Mouse (Mus musculus): ENCODE data around the gene Cep55. TPM values are rescaled to one million over a fixed set of nuclear protein-coding genes. Genes with fewer than 3 reads are reported as not detected.

The Cep55 gene
- polyA plus RNA-seq, 1 experiment = 11.7 TPM

DNA sequence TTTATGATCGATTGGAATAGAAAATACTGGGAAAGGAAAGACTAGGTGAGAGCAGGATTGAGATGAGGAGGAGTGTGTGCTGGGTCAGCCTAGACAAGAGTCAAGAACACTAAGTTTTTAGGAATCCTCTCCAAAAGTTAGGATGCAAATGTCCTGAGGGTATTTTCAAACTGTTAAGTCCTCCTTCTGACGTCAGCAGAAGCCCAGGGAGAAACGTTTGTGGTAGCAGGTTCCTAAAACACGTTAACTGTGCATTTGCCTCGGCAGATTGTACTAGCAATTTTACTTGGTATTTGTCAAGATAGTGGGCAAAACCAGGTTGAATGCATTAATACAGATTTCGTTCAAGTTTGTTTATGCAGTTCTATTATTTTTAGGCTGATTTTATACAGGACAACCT, 987 bp downstream of the Cep55 start:
- TF ChIP-seq CTCF (IDR thresholded peaks at IDR 0.05; ENCODE audit: control insufficient read depth, insufficient read depth, insufficient read length) (no peak), MAX (IDR thresholded peaks at IDR 0.05) (no peak), FOSL1 (IDR thresholded peaks at IDR 0.05; ENCODE audit: insufficient read depth, low read length, poor library complexity, severe bottlenecking) (no peak), MYOD1 (IDR thresholded peaks at IDR 0.05; ENCODE audit: control insufficient read depth, insufficient read length, low read depth) (no peak), USF1 (IDR thresholded peaks at IDR 0.05; ENCODE audit: low read depth) (no peak), CEBPB (IDR thresholded peaks at IDR 0.05; ENCODE audit: low read depth) (no peak), MYOG (IDR thresholded peaks at IDR 0.05; ENCODE audit: control insufficient read depth, extremely low read depth, insufficient read length) (no peak)
- no peaks in the 10 kb centered on the region for H3K27me3 ChIP-seq (ENCODE audit: control insufficient read depth, insufficient read depth, insufficient read length)
- peak overlapping the region; percentile 89 for H3K4me3 ChIP-seq (ENCODE audit: insufficient read depth, poor library complexity, severe bottlenecking)
- peaks cover 19% of the 10 kb centered on the region for H3K79me3 ChIP-seq (ENCODE audit: low read depth)
- peaks cover 39% of the 10 kb centered on the region for H3K36me3 ChIP-seq (ENCODE audit: control insufficient read depth, insufficient read depth)
- H3K79me2 ChIP-seq (ENCODE audit: control insufficient read depth, insufficient read depth) = peaks cover 40% of the 10 kb centered on the region
- peak overlapping the region; percentile 41 for H3ac ChIP-seq (ENCODE audit: control insufficient read depth, insufficient read length, low read depth)

DNA sequence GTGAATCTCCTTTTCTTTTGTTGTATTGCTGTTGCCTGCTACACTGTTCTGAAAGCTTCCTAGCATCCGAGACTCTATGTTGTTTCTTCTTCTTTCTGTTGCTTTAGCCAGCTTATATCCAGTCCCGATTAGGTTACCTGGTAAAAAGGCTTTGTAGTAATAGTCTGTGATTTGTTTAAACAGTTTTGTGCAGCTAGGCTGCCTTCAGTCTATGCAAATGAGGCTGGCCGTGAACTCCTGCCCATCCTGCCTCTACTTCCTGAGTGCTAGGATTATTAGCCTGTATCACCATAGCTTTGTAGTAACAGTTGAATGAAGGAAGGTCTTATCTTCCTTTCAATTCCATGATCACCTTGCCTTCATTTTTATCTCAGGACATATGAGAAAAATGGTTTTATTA, 1.5 kb downstream of the Cep55 start:
- Histone ChIP-seq H3K27me3 (ENCODE audit: control insufficient read depth, insufficient read depth, insufficient read length) (no peaks in the 10 kb centered on the region), H3ac (ENCODE audit: control insufficient read depth, insufficient read length, low read depth) (no peak overlapping the region), H3K4me3 (ENCODE audit: insufficient read depth, poor library complexity, severe bottlenecking) (no peak overlapping the region), H3K79me3 (ENCODE audit: low read depth) (peaks cover 19% of the 10 kb centered on the region), H3K79me2 (ENCODE audit: control insufficient read depth, insufficient read depth) (peaks cover 40% of the 10 kb centered on the region), H3K36me3 (ENCODE audit: control insufficient read depth, insufficient read depth) (peaks cover 43% of the 10 kb centered on the region)
- TF ChIP-seq MYOD1 (IDR thresholded peaks at IDR 0.05; ENCODE audit: control insufficient read depth, insufficient read length, low read depth) (no peak), MAX (IDR thresholded peaks at IDR 0.05) (no peak), FOSL1 (IDR thresholded peaks at IDR 0.05; ENCODE audit: insufficient read depth, low read length, poor library complexity, severe bottlenecking) (no peak), CTCF (IDR thresholded peaks at IDR 0.05; ENCODE audit: control insufficient read depth, insufficient read depth, insufficient read length) (no peak), MYOG (IDR thresholded peaks at IDR 0.05; ENCODE audit: control insufficient read depth, extremely low read depth, insufficient read length) (no peak), CEBPB (IDR thresholded peaks at IDR 0.05; ENCODE audit: low read depth) (no peak), USF1 (IDR thresholded peaks at IDR 0.05; ENCODE audit: low read depth) (no peak)

DNA sequence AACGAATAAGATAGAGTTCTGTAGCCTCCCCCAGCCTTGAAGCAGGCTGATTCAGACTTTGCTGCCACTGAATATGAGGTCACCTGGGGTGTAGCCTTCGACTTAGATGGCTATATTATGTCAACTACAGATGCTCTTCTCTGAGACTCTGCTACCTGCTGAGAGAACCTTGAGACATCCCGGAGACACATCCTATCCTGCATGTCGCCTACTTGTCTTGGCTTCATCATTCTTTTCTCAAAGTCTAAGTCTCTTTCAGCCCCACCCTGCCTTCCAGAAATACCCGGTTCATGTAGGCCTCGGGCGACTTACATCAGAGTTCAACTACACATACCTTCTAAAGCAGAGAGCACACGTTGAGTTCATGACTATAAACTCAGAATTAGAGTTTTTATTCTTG, 2.1 kb downstream of the Cep55 start:
- peaks cover 40% of the 10 kb centered on the region for H3K79me2 ChIP-seq (ENCODE audit: control insufficient read depth, insufficient read depth)
- no peak overlapping the region for H3K4me3 ChIP-seq (ENCODE audit: insufficient read depth, poor library complexity, severe bottlenecking)
- no peaks in the 10 kb centered on the region for H3K27me3 ChIP-seq (ENCODE audit: control insufficient read depth, insufficient read depth, insufficient read length)
- no peak overlapping the region for H3ac ChIP-seq (ENCODE audit: control insufficient read depth, insufficient read length, low read depth)
- H3K79me3 ChIP-seq (ENCODE audit: low read depth) = peaks cover 19% of the 10 kb centered on the region
- TF ChIP-seq MYOG (IDR thresholded peaks at IDR 0.05; ENCODE audit: control insufficient read depth, extremely low read depth, insufficient read length) (no peak), CEBPB (IDR thresholded peaks at IDR 0.05; ENCODE audit: low read depth) (no peak), USF1 (IDR thresholded peaks at IDR 0.05; ENCODE audit: low read depth) (no peak), MYOD1 (IDR thresholded peaks at IDR 0.05; ENCODE audit: control insufficient read depth, insufficient read length, low read depth) (no peak), MAX (IDR thresholded peaks at IDR 0.05) (no peak), CTCF (IDR thresholded peaks at IDR 0.05; ENCODE audit: control insufficient read depth, insufficient read depth, insufficient read length) (no peak), FOSL1 (IDR thresholded peaks at IDR 0.05; ENCODE audit: insufficient read depth, low read length, poor library complexity, severe bottlenecking) (no peak)
- H3K36me3 ChIP-seq (ENCODE audit: control insufficient read depth, insufficient read depth) = peaks cover 50% of the 10 kb centered on the region

DNA sequence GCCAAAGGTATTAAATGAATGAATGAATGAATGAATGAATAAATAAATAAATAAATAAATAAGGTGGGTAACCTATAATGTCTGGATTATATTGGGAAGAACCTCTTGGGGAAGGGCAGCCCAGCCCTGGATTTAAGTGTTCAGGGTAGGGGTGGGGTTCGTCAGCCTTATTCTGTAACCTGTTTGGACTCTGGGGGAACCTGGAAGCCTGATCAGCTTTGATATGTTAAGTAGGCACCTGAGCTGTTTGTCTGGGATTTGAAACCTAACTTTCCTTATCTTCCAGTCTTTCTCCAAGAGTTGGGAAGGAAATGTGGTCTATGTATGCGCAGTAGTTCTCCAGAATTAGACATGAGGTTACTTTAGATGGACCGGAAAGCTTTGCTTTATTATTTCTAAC, 8.4 kb downstream of the Cep55 start:
- Histone ChIP-seq H3K79me3 (ENCODE audit: low read depth) (peaks cover 7% of the 10 kb centered on the region), H3K4me3 (ENCODE audit: insufficient read depth, poor library complexity, severe bottlenecking) (no peak overlapping the region), H3K79me2 (ENCODE audit: control insufficient read depth, insufficient read depth) (peaks cover 7% of the 10 kb centered on the region), H3K27me3 (ENCODE audit: control insufficient read depth, insufficient read depth, insufficient read length) (no peaks in the 10 kb centered on the region), H3ac (ENCODE audit: control insufficient read depth, insufficient read length, low read depth) (no peak overlapping the region), H3K36me3 (ENCODE audit: control insufficient read depth, insufficient read depth) (peaks cover 92% of the 10 kb centered on the region)
- TF ChIP-seq MYOD1 (IDR thresholded peaks at IDR 0.05; ENCODE audit: control insufficient read depth, insufficient read length, low read depth) = no peak
- no peak for TF ChIP-seq CTCF (IDR thresholded peaks at IDR 0.05; ENCODE audit: control insufficient read depth, insufficient read depth, insufficient read length)
- no peak for TF ChIP-seq CEBPB (IDR thresholded peaks at IDR 0.05; ENCODE audit: low read depth)
- no peak for TF ChIP-seq MAX (IDR thresholded peaks at IDR 0.05)
- TF ChIP-seq USF1 (IDR thresholded peaks at IDR 0.05; ENCODE audit: low read depth) = no peak
- TF ChIP-seq MYOG (IDR thresholded peaks at IDR 0.05; ENCODE audit: control insufficient read depth, extremely low read depth, insufficient read length) = no peak
- no peak for TF ChIP-seq FOSL1 (IDR thresholded peaks at IDR 0.05; ENCODE audit: insufficient read depth, low read length, poor library complexity, severe bottlenecking)

DNA sequence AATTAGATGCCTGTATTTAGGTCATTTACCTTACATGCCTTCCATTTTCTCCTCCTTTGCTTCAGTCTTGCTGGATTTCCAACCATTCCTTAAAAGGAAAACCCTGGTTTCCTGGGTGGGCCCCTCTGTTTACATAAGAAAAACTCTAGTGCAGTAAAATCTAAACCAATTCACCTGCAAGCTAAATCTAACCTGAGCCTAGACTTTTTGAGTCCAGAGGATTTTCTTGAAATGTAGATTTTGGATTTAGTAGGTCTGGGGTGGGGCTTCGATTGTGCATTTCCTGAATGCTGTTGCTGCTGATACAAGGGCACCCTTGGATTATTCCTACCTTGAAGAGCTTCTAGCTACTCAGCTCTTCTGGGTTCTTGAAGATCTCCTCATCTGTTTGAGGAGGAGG, 9.2 kb downstream of the Cep55 start:
- H3K79me2 ChIP-seq (ENCODE audit: control insufficient read depth, insufficient read depth) = no peaks in the 10 kb centered on the region
- no peak overlapping the region for H3K4me3 ChIP-seq (ENCODE audit: insufficient read depth, poor library complexity, severe bottlenecking)
- H3K36me3 ChIP-seq (ENCODE audit: control insufficient read depth, insufficient read depth) = peaks cover 91% of the 10 kb centered on the region
- no peak for TF ChIP-seq CTCF (IDR thresholded peaks at IDR 0.05; ENCODE audit: control insufficient read depth, insufficient read depth, insufficient read length)
- TF ChIP-seq MAX (IDR thresholded peaks at IDR 0.05) = no peak
- TF ChIP-seq CEBPB (IDR thresholded peaks at IDR 0.05; ENCODE audit: low read depth) = no peak
- TF ChIP-seq FOSL1 (IDR thresholded peaks at IDR 0.05; ENCODE audit: insufficient read depth, low read length, poor library complexity, severe bottlenecking) = no peak
- TF ChIP-seq USF1 (IDR thresholded peaks at IDR 0.05; ENCODE audit: low read depth) = no peak
- H3K79me3 ChIP-seq (ENCODE audit: low read depth) = peaks cover 3% of the 10 kb centered on the region
- no peak overlapping the region for H3ac ChIP-seq (ENCODE audit: control insufficient read depth, insufficient read length, low read depth)
- H3K27me3 ChIP-seq (ENCODE audit: control insufficient read depth, insufficient read depth, insufficient read length) = no peaks in the 10 kb centered on the region

DNA sequence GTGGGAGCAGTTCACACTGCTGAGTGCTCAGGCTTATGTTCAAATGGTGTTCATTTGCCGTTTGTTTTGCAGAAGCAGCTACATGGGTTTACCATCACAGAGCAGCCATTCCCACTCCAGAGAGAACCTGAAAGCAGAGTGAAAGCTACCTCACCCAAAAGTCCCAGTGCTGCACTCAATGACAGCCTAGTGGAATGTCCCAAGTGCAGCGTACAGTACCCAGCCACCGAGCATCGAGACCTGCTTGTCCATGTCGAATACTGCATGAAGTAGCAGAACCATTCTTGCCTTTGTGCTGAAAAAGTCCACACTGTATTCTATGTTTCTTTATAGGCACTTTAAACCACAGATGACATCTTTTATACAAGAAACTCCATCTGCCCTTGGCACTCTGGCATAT, 18.4 kb downstream of the Cep55 start:
- no peak for TF ChIP-seq MAX (IDR thresholded peaks at IDR 0.05)
- TF ChIP-seq MYOD1 (IDR thresholded peaks at IDR 0.05; ENCODE audit: control insufficient read depth, insufficient read length, low read depth) = no peak
- TF ChIP-seq MYOG (IDR thresholded peaks at IDR 0.05; ENCODE audit: control insufficient read depth, extremely low read depth, insufficient read length) = no peak
- no peak for TF ChIP-seq FOSL1 (IDR thresholded peaks at IDR 0.05; ENCODE audit: insufficient read depth, low read length, poor library complexity, severe bottlenecking)
- TF ChIP-seq CEBPB (IDR thresholded peaks at IDR 0.05; ENCODE audit: low read depth) = no peak
- Histone ChIP-seq H3K4me3 (ENCODE audit: insufficient read depth, poor library complexity, severe bottlenecking) (no peak overlapping the region), H3ac (ENCODE audit: control insufficient read depth, insufficient read length, low read depth) (no peak overlapping the region), H3K27me3 (ENCODE audit: control insufficient read depth, insufficient read depth, insufficient read length) (no peaks in the 10 kb centered on the region), H3K79me3 (ENCODE audit: low read depth) (no peaks in the 10 kb centered on the region), H3K36me3 (ENCODE audit: control insufficient read depth, insufficient read depth) (peaks cover 65% of the 10 kb centered on the region), H3K79me2 (ENCODE audit: control insufficient read depth, insufficient read depth) (no peaks in the 10 kb centered on the region)
